Mouse (Mus musculus): ENCODE results near the gene Eif5a. TPM values are rescaled to one million over a fixed set of nuclear protein-coding genes. Genes with fewer than 3 reads are reported as not detected.

The Eif5a gene
- polyA plus RNA-seq, 1 experiment = 618 TPM

DNA sequence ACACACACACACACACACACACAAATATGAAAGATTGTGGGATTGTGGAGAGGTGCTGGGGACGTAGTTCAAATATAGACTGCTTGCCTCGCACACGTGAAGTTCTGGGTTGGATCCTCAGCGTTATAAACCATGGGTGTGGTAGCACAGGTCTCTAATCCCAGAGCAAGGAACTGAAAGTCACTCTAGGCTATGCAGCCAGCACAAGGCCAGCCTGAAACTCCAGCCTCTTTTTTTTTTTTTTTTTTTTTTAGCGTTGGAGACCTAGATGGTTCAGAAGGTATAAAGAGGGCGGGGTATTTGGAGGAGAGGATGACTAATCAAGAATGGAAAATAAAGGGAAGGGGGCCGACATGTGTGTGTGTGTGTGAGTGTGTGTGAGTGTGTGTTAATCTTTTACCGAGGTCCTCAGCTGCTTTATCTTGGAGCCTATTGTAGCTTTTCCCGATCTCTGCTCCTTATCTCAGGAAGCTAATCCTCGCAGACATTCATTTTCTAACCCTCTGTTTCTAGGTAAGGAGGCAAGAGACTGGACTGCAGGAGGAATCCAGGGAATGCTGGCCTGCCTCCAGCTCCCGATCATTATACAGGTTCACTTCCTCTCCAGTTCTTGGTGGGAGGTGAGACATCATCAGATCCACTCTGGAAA lies 31.6 kb upstream of the Eif5a start:
- TF ChIP-seq CTCF (IDR thresholded peaks at IDR 0.05; ENCODE audit: borderline replicate concordance, control insufficient read depth, extremely low read depth, insufficient read depth, low read length, poor library complexity) (no peak), POLR2A (IDR thresholded peaks at IDR 0.05; ENCODE audit: control insufficient read depth, extremely low read depth, insufficient read depth, low read length, poor library complexity) (no peak)
- no peak overlapping the region for H3K4me3 ChIP-seq (ENCODE audit: control insufficient read depth, insufficient read depth, low read length)
- no peaks in the 10 kb centered on the region for H3K36me3 ChIP-seq (ENCODE audit: control insufficient read depth, insufficient read depth, low read length)
- no peak for DNase-seq
- H3K27me3 ChIP-seq (ENCODE audit: control insufficient read depth, insufficient read depth, low read length) = no peaks in the 10 kb centered on the region
- 65% methylated on average over 11 of the region's 11 CpGs for WGBS
- no peak overlapping the region for H3K27ac ChIP-seq (ENCODE audit: control insufficient read depth, insufficient read depth, low read length)
- H3K4me1 ChIP-seq (replicated peaks; ENCODE audit: control insufficient read depth, insufficient read depth, low read length) = peaks cover 4% of the 10 kb centered on the region

- DNase-seq = no peak
- TF ChIP-seq POLR2A (IDR thresholded peaks at IDR 0.05; ENCODE audit: control insufficient read depth, extremely low read depth, insufficient read depth, low read length, poor library complexity) (no peak), CTCF (IDR thresholded peaks at IDR 0.05; ENCODE audit: borderline replicate concordance, control insufficient read depth, extremely low read depth, insufficient read depth, low read length, poor library complexity) (no peak)
- Histone ChIP-seq H3K27me3 (ENCODE audit: control insufficient read depth, insufficient read depth, low read length) (no peaks in the 10 kb centered on the region), H3K4me3 (ENCODE audit: control insufficient read depth, insufficient read depth, low read length) (no peak overlapping the region), H3K4me1 (replicated peaks; ENCODE audit: control insufficient read depth, insufficient read depth, low read length) (peaks cover 14% of the 10 kb centered on the region), H3K36me3 (ENCODE audit: control insufficient read depth, insufficient read depth, low read length) (no peaks in the 10 kb centered on the region), H3K27ac (ENCODE audit: control insufficient read depth, insufficient read depth, low read length) (no peak overlapping the region)
- 48% methylated on average over 1 of the region's 1 CpGs for WGBS
These were observed 30.5 kb upstream of the Eif5a start for GRCm38 (mm10) chr11:69952274-69952673.

DNA sequence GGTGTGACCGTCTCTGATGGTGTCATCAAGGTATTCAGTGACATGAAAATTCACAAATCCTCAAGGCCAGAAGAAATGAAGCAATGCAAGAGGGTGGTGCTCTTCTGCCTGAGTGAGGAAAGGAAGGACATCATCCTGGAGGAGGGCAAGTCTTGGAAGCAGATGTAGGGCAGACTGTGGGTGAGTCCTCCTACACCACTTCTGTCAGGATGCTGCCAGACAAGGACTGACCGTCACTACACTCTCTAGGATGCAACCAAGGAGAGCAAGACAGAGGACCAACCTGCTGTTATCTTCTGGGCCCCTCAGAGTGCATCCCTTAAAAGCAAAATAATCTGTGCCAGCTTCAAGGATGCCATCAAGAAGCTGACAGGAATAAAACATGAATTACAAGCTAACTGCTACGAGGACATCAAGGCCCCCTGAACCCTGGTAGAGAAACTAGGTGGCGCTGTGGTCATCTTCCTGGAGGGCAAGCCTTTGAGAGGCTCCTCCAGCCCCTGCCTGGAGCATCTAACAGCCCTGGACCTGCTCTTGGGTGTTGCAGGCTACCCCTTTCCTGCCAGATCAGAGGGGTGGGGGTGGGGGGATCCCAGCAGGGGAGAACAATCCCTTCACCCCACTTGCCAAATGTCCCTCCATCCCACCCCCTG lies 29.2 kb upstream of the Eif5a start:
- peaks cover 16% of the 10 kb centered on the region for H3K4me1 ChIP-seq (replicated peaks; ENCODE audit: control insufficient read depth, insufficient read depth, low read length)
- H3K4me3 ChIP-seq (ENCODE audit: control insufficient read depth, insufficient read depth, low read length) = no peak overlapping the region
- no peaks in the 10 kb centered on the region for H3K27me3 ChIP-seq (ENCODE audit: control insufficient read depth, insufficient read depth, low read length)
- no peaks in the 10 kb centered on the region for H3K36me3 ChIP-seq (ENCODE audit: control insufficient read depth, insufficient read depth, low read length)
- TF ChIP-seq POLR2A (IDR thresholded peaks at IDR 0.05; ENCODE audit: control insufficient read depth, extremely low read depth, insufficient read depth, low read length, poor library complexity) = no peak
- no peak for TF ChIP-seq CTCF (IDR thresholded peaks at IDR 0.05; ENCODE audit: borderline replicate concordance, control insufficient read depth, extremely low read depth, insufficient read depth, low read length, poor library complexity)
- no peak overlapping the region for H3K27ac ChIP-seq (ENCODE audit: control insufficient read depth, insufficient read depth, low read length)
- WGBS = 58% methylated on average over 4 of the region's 4 CpGs
- peak; percentile 29 for DNase-seq

DNA sequence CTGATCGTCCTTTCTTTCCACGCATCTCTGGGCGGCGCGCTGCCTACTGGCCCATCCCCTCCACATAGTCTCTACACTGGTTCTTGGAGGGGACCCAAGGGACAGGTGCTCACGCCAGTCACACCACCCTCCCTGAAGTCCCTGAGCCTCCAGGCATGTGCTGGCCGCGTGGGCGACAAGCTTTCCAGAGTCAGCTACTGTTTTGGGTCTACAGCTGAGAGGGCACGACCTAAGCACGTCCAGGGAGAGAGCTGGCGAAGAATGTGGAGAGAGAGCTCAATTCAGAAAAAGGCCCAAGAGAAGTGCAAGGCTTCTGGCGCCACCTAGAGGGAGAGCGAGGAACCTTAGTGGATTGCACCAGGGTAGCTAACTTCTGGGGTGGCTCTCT lies 27.0 kb upstream of the Eif5a start:
- H3K36me3 ChIP-seq (ENCODE audit: control insufficient read depth, insufficient read depth, low read length) = no peaks in the 10 kb centered on the region
- peaks cover 16% of the 10 kb centered on the region for H3K4me1 ChIP-seq (replicated peaks; ENCODE audit: control insufficient read depth, insufficient read depth, low read length)
- peak; percentile 86 for DNase-seq
- peak; percentile 60; the same call in 1 of the 2 replicates for TF ChIP-seq CTCF (IDR thresholded peaks at IDR 0.05; ENCODE audit: borderline replicate concordance, control insufficient read depth, extremely low read depth, insufficient read depth, low read length, poor library complexity)
- TF ChIP-seq POLR2A (IDR thresholded peaks at IDR 0.05; ENCODE audit: control insufficient read depth, extremely low read depth, insufficient read depth, low read length, poor library complexity) = no peak
- H3K27ac ChIP-seq (ENCODE audit: control insufficient read depth, insufficient read depth, low read length) = no peak overlapping the region
- peak overlapping the region; percentile 26 for H3K4me3 ChIP-seq (ENCODE audit: control insufficient read depth, insufficient read depth, low read length)
- WGBS = 2% methylated on average over 14 of the region's 14 CpGs
- no peaks in the 10 kb centered on the region for H3K27me3 ChIP-seq (ENCODE audit: control insufficient read depth, insufficient read depth, low read length)

DNA sequence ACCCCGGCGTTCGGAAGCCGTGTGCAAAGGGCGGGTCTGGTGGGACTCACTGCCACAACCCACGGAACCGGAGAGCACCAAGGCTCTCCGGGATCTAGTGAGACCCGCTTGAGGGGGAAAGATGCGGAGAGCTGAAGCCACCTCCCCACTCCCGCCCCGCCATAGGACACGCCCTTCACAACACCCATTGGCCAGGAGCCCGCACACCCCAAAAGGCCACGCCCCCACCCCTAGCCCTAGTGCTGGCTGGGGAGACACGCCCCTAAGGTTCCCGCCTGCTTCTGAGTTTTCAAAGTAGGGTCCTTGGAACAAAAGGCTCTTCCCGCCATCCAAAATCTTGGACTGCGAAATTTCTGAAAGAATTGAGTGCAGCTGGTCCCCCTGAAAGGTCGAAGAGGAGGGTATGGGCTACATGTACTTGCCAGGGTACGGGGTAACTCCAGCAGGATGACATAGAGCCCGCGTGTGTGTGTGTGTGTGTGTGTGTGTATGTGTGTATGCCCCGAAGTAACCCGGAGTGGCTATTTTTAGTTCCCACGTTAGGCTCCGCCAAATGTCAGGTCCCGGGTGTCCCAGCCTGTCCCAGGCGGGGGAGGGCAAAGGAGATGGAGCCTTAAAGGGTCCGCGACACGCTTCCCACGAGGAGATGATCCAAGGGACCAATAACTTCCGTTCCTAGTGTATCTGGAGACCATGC lies 26.5 kb upstream of the Eif5a start, which contains the start of gene Slc2a4:
Gene Slc2a4 (minus strand): TSS at position 123 of the 697 bp plus-strand sequence.
- peak within 1 kb of the TSS; percentile 26 for H3K4me3 ChIP-seq (ENCODE audit: control insufficient read depth, insufficient read depth, low read length)
- WGBS = 1% methylated on average over 34 of the region's 34 CpGs
- no peaks in the 10 kb centered on the region for H3K36me3 ChIP-seq (ENCODE audit: control insufficient read depth, insufficient read depth, low read length)
- peak; percentile 93 for DNase-seq
- no peak within 1 kb of the TSS for H3K27ac ChIP-seq (ENCODE audit: control insufficient read depth, insufficient read depth, low read length)
- H3K27me3 ChIP-seq (ENCODE audit: control insufficient read depth, insufficient read depth, low read length) = no peaks in the 10 kb centered on the region
- H3K4me1 ChIP-seq (replicated peaks; ENCODE audit: control insufficient read depth, insufficient read depth, low read length) = peaks cover 16% of the 10 kb centered on the region
- TF ChIP-seq CTCF (IDR thresholded peaks at IDR 0.05; ENCODE audit: borderline replicate concordance, control insufficient read depth, extremely low read depth, insufficient read depth, low read length, poor library complexity) (no peak), POLR2A (IDR thresholded peaks at IDR 0.05; ENCODE audit: control insufficient read depth, extremely low read depth, insufficient read depth, low read length, poor library complexity) (no peak)

DNA sequence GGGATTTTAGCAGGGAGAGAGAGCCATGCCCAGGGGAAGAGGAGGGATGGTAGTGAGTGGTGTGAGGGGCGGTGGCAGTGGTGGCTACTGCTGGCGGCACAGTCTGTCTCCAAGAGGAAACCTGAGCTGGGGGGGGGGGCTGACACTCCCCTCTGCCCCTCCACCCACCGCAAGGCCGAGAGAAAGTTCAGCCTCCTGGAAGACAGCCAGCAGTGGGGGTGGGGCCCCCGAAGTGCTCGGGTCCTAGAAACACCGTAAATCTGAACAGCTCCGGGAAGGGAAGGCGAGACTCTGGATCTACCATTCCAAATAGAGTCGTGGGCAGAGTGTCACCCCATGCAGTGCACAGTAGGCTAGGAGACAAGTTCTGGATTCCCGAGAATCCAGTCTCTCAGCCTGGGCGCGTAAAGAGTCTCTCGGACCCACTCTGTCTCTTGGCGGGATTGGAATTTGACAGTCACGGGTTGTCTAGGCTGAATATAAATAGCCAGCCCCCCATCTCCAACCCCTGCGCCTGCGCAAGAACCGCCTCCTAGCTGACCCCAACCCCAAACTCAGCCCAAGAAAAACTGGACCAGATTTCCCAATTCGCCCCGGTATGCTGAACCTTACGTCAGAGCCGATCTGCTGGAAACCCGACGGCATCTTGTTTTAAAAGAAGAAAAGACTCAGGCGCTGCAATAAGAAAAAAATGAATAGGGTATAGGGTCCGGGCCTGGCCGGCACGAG lies 25.7 kb upstream of the Eif5a start:
- H3K36me3 ChIP-seq (ENCODE audit: control insufficient read depth, insufficient read depth, low read length) = no peaks in the 10 kb centered on the region
- no peak overlapping the region for H3K27ac ChIP-seq (ENCODE audit: control insufficient read depth, insufficient read depth, low read length)
- peaks cover 16% of the 10 kb centered on the region for H3K4me1 ChIP-seq (replicated peaks; ENCODE audit: control insufficient read depth, insufficient read depth, low read length)
- TF ChIP-seq CTCF (IDR thresholded peaks at IDR 0.05; ENCODE audit: borderline replicate concordance, control insufficient read depth, extremely low read depth, insufficient read depth, low read length, poor library complexity) = 0 out of 2 replicates have a peak, but pooled peaks have one; percentile 12
- TF ChIP-seq POLR2A (IDR thresholded peaks at IDR 0.05; ENCODE audit: control insufficient read depth, extremely low read depth, insufficient read depth, low read length, poor library complexity) = no peak
- DNase-seq = no peak
- H3K27me3 ChIP-seq (ENCODE audit: control insufficient read depth, insufficient read depth, low read length) = no peaks in the 10 kb centered on the region
- 32% methylated on average over 29 of the region's 29 CpGs for WGBS
- H3K4me3 ChIP-seq (ENCODE audit: control insufficient read depth, insufficient read depth, low read length) = peak overlapping the region; percentile 26
